Mouse (Mus musculus) cerebellum, adult 2 months (tissue): ENCODE data around the gene 6030468B19Rik.

ENCODE experiments used
- CTCF ChIP-seq: fragments of 200-500 bp; IDR thresholded peaks from 2 replicates; pipeline ENCODE4 v1.5.1; 2011; ENCODE audit warnings: low read depth, mild to moderate bottlenecking, control low read depth, low read length, moderate library complexity, borderline replicate concordance; ENCODE audit not compliant: insufficient read depth
- POLR2A ChIP-seq: fragments of 200-500 bp; IDR thresholded peaks from 2 replicates; pipeline ENCODE4 v1.6.1; 2011; ENCODE audit warnings: low read length, control low read depth, borderline replicate concordance; ENCODE audit not compliant: insufficient read depth

DNA sequence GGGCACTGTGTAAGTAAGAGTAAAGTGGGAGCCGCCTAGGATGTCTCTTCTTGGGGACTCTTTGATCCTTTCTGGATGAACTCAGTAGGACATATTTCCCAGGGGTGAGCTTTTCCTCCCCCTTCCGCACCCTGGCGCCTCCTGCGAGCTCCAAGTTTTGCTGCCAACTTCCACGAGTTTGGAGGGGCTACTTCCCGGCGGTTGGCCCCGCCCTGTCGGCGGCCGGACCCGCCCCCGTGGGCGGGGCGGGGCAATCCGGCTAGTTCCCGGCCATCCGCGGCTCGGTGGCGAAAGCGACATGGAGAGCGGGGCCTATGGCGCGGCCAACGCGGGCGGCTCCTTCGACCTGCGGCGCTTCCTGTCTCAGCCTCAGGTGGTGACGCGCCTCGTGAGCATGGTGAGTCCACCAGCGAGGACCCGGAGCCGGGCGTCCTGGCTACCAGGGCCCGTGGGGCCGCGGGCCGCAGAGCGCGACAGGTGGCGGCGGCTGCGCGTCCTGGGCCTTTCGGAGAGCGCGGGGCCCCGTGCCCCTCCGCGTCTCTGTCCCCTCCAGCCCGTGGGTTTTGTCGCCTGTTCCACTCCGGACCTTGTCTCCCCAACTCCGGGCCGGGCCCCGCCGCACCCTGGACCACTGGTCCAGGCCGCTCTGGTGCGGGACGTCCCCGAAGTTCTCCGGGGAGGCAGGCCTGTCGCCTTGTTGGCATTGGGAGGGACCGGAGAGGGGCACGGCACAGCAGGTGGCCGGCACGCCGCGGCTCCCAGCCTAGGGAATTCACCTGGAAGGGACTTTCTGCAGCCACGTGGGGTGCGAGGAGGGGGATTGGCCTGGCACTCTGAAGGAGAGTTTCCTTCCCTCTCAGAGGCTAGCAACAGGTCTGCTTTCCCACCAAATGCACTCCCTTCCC is 12.2 kb downstream of the 6030468B19Rik start, which contains the start of the genes Gm20708 and Syngr2:
- TF ChIP-seq CTCF: no peak
- no peak for TF ChIP-seq POLR2A
